Mouse (Mus musculus): ENCODE data around the gene Cstf1.

Cstf1 gene

GRCm38 (mm10) chr2:172416876-172417275, 46.4 kb downstream of the Cstf1 start:
- no peak for DNase-seq (ENCODE audit: low spot score)

GRCm38 (mm10) chr2:172418208-172418607, 47.7 kb downstream of the Cstf1 start:
- DNase-seq (ENCODE audit: low spot score) = no peak

GRCm38 (mm10) chr2:172430609-172431008, 60.1 kb downstream of the Cstf1 start:
- no peak for DNase-seq (ENCODE audit: low spot score)
